Mouse (Mus musculus) lung, adult 2 months (tissue): ENCODE results near the gene Tusc1. TPM values are rescaled to one million over a fixed set of nuclear protein-coding genes. Genes with fewer than 3 reads are reported as not detected.
A peak's percentile ranks its signal among the peaks of the same experiment; 100 is the strongest.

Source experiments
- DNase-seq: peaks from one replicate; pipeline ENCODE4 v3.0.0; 2022
- H3K4me1 ChIP-seq: fragments of 200-500 bp; 2 replicates; pipeline ENCODE4 v1.6.1; 2011; ENCODE audit warnings: low read length; ENCODE audit not compliant: control insufficient read depth, insufficient read depth
- H3K4me3 ChIP-seq: fragments of 200-500 bp; replicated peaks from 2 replicates; pipeline ENCODE3; 2011; ENCODE audit warnings: low read depth, mild to moderate bottlenecking, control low read depth, low read length; ENCODE audit errors: extremely low read depth
- CTCF ChIP-seq: fragments of 200-500 bp; IDR thresholded peaks from 2 replicates; pipeline ENCODE4 v1.5.1; 2011; ENCODE audit warnings: mild to moderate bottlenecking, low read length, control low read depth; ENCODE audit not compliant: insufficient read depth
- POLR2A ChIP-seq: fragments of 200-500 bp; IDR thresholded peaks from 2 replicates; pipeline ENCODE4 v1.6.1; 2011; ENCODE audit warnings: low read depth, mild to moderate bottlenecking, control low read depth, low read length, borderline replicate concordance; ENCODE audit errors: extremely low read depth
- WGBS: fragments of 180-500 bp; shearing (Covaris S2); methylation state at CpG from one replicate; pipeline ENCODE4 v1.1.7; 2018; 5-methylcytosine and 5-hydroxymethylcytosine counted together
- polyA plus RNA-seq: library from polyadenylated mRNA; depleted of rRNA; stranded (reverse); fragments of >200 nt; gene quantifications from 2 replicates; pipeline ENCODE4 v1.2.3, GENCODE M21; 2012; rRNA removed

Gene Tusc1
- polyA plus RNA-seq = 5.5 and 9.1 TPM in 2 replicates

GRCm38 (mm10) chr4:93335118-93336003 is at the start of gene Tusc1:
Tusc1 (minus strand) TSS chr4:93335511.
- peak; percentile 80 for DNase-seq
- H3K4me1 ChIP-seq = no peaks in the 10 kb centered on the region
- H3K4me3 ChIP-seq = peak within 1 kb of the TSS; percentile 70
- 1% methylated on average over 97 of the region's 97 CpGs for WGBS
- TF ChIP-seq CTCF (no peak), POLR2A (no peak)

- TF ChIP-seq POLR2A = no peak
- no peak for TF ChIP-seq CTCF
- Histone ChIP-seq H3K4me1 (no peaks in the 10 kb centered on the region), H3K4me3 (no peak overlapping the region)
- 36% methylated on average over 2 of the region's 2 CpGs for WGBS
- no peak for DNase-seq
Measured at GRCm38 (mm10) chr4:93352930-93353329, 17.6 kb upstream of the Tusc1 start.

GRCm38 (mm10) chr4:93344357-93344756 is 9.0 kb upstream of the Tusc1 start:
- Histone ChIP-seq H3K4me3 (no peak overlapping the region), H3K4me1 (no peaks in the 10 kb centered on the region)
- WGBS = 91% methylated on average over 2 of the region's 2 CpGs
- no peak for TF ChIP-seq POLR2A
- no peak for TF ChIP-seq CTCF
- DNase-seq = no peak

GRCm38 (mm10) chr4:93341568-93341967 is 6.3 kb upstream of the Tusc1 start:
- DNase-seq = no peak
- no peaks in the 10 kb centered on the region for H3K4me1 ChIP-seq
- TF ChIP-seq CTCF (no peak), POLR2A (no peak)

GRCm38 (mm10) chr4:93337977-93338376 is 2.7 kb upstream of the Tusc1 start:
- TF ChIP-seq CTCF (no peak), POLR2A (no peak)
- no peaks in the 10 kb centered on the region for H3K4me1 ChIP-seq
- no peak for DNase-seq
- WGBS = 52% methylated on average over 3 of the region's 3 CpGs
- H3K4me3 ChIP-seq = no peak overlapping the region

More at GRCm38 (mm10) chr4:93341568-93341967, 6.3 kb upstream of the Tusc1 start:
- no peak overlapping the region for H3K4me3 ChIP-seq

- no peak for TF ChIP-seq CTCF
- peak; percentile 67; the same call in 1 of the 2 replicates for TF ChIP-seq POLR2A
- 2% methylated on average over 49 of the region's 49 CpGs for WGBS
- no peaks in the 10 kb centered on the region for H3K4me1 ChIP-seq
- DNase-seq = peak; percentile 86
- peak overlapping the region; percentile 70 for H3K4me3 ChIP-seq
Measured at GRCm38 (mm10) chr4:93334636-93335117, 634 bp downstream of the Tusc1 start.

GRCm38 (mm10) chr4:93307486-93307885 is 27.8 kb downstream of the Tusc1 start:
- no peak for DNase-seq
- no peak overlapping the region for H3K4me3 ChIP-seq
- 80% methylated on average over 3 of the region's 3 CpGs for WGBS
- TF ChIP-seq CTCF (no peak), POLR2A (no peak)
- H3K4me1 ChIP-seq = no peaks in the 10 kb centered on the region

GRCm38 (mm10) chr4:93286065-93286464 is 49.2 kb downstream of the Tusc1 start:
- Histone ChIP-seq H3K4me1 (no peaks in the 10 kb centered on the region), H3K4me3 (no peak overlapping the region)
- TF ChIP-seq CTCF (no peak), POLR2A (no peak)
- no peak for DNase-seq
- 90% methylated on average over 4 of the region's 4 CpGs for WGBS
